Mouse (Mus musculus): Measurements from ENCODE around the gene Smco2.

- TF ChIP-seq CTCF (IDR thresholded peaks at IDR 0.05) (no peak), EP300 (IDR thresholded peaks at IDR 0.05) (no peak)
Observed at GRCm38 (mm10) chr6:146809991-146810390, 39.9 kb upstream of the Smco2 start.

Measured in lung, postnatal 0 days (tissue).